Mouse (Mus musculus) adrenal gland, adult 8-10 months (tissue): ENCODE measurements around the gene Arl15. TPM values are rescaled to one million over a fixed set of nuclear protein-coding genes. Genes with fewer than 3 reads are reported as not detected.
A peak's percentile ranks its signal among the peaks of the same experiment; 100 is the strongest.

Source experiments
- DNase-seq: peaks from one replicate; pipeline ENCODE4 v3.0.0; 2022
- total RNA-seq, 4 experiments: library from RNA; stranded (reverse); gene quantifications; 2 replicates each; pipeline ENCODE4 v1.2.4; 2022

Arl15 gene
- total RNA-seq, 4 experiments from 2014 or later, result 30.3 to 36.2 (median 32.6) TPM

DNA sequence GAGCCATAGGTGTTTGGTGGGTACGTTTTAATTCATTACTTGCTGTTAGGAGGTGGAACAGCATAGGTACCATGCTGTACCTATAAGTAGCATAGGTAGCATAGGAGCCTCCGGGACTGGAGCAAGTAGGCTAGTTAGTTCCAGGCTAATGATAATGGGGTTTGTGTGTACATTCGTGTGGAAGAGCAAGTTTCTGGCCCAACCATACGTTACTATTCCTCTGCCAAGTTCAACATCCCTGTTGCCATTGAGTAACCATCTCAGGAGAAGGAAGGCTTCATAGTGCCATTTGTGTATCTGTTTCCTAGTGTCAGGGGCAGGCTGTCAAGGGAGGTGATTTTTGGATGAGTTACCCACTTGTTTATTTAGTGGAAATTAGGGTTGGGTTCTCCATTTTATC lies 141.4 kb downstream of the Arl15 start:
- no peak for DNase-seq

DNA sequence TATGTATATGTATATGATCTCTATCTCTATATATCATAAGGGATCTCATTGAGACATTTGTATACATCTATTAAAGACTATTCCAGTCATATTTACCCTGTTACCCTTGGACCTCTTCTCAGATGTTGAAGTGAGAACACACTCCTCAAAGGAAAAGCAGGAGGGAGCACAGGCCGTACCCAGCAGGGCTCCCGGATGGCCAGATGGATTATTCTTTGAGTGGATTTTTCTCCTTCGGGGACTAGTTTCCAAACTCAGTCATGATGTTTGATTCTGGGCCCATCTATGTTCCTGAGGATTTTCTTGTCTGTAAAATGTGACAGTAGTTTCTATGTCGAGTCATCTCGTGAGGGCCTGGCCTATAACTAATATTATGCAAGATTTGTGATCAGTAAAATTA lies 142.9 kb downstream of the Arl15 start:
- no peak for DNase-seq

DNA sequence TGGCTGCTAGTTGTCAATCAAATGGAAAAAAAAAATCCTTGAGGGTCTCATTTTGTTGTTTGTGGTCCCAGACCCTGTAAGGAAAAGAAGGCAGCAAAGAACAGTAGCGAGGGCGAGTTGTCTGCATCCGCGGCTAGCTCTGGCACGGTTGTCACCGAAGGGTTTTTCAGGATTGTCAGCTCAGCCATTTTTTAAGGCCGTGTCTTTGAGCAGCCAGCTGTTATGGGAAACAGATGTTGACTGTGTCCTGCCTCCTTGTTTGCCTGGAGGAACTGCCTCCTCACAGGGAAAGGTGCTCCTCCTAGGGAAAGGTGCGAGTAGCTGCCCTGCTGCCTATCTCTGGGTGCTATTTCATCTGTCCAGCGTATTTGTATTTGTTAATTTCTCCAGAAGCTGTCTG lies 144.3 kb downstream of the Arl15 start:
- no peak for DNase-seq

DNA sequence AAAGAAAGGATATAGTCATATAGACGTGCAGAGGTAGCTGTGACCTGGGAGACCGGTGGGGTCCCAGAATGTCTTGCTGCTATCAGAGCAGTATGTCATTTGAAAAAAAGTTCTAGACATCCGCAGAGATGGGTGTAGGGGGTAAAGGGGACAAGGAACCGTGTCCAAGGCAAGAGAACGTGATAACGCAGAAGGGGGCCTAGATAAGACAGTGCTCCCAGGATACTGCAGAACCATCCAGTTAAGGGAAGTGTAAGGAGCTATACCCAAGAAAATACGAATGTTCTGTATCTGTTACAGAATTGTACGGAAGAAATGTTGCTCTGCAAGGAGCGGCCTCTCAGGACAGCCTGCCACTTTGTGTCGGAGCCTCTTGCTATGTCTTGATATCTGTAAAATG lies 144.8 kb downstream of the Arl15 start:
- no peak for DNase-seq

DNA sequence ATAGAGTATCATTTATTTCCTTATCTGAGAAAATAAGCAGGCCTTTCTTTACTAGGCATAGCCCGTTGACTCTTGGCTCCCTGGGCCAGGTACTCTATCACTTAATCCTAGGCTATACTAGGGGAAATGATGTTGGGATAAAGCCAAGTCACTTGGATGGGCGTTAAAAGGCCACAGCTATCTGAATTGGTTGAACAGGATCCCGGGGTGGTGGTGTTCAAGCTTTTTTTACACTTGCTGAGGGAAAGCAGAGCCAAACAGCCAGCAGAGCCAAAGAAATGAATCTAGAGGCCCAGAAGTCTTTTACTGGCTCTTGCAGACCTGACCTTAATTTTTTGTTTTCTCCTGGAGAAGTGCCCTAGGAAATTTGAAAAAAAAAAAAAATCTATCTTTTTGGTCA lies 145.4 kb downstream of the Arl15 start:
- DNase-seq, result no peak

DNA sequence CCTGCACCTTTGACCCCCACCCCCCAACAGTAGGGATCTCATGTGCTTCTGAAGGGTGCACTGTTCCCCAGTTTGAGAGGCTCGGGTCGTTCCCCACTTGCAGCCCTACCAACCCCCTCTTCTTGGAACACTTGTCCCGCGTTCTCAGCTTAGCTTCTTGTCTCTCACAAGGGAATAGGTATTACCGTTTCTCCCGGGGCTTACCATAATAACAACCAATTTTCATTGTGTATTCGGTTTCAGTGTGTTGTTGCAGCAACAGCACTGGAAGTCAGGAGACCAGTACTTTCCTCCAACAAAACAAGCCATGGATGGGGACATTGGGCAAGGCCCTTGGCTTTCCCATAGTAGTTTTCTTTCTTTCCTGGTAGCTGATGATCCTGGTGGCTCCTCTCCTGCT lies 145.8 kb downstream of the Arl15 start:
- no peak for DNase-seq

DNA sequence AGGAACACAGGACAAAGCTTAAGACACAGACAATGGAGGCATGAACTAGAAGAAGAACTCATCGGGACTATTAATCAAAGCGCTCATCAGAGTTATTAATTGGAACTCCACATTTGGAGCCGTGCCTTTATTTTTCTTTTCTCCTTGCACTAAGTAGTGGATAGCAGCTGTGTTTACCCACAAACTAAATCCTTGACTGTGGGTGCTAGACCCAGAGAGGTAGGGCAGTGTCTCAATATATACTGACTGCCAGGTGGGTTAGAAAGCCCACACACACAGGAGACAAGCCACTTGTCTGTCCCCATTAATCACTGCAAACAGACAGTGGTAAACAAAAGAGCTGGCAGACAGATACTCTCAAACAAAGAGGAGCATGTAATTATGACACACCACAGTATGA lies 147.6 kb downstream of the Arl15 start:
- DNase-seq, result no peak

DNA sequence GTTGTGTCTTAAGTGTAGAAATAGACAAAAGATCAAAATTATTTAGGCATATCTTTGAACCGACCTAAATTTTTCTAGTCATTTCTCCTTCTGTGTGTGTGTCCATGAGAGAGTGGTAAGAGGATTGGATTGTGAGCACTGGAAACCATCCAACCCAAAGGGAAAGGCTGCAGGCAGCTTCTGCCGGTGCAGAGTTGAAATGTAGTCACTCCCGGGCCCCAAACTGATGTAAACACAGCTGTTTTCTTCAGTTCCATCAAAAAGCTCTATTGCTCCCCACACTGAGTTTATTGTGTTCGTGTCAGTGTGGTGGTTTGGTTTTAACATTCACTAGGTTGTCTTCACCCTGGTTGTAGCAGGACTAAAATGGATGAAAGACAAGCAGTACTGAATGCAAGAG lies 153.2 kb downstream of the Arl15 start:
- DNase-seq, result no peak

DNA sequence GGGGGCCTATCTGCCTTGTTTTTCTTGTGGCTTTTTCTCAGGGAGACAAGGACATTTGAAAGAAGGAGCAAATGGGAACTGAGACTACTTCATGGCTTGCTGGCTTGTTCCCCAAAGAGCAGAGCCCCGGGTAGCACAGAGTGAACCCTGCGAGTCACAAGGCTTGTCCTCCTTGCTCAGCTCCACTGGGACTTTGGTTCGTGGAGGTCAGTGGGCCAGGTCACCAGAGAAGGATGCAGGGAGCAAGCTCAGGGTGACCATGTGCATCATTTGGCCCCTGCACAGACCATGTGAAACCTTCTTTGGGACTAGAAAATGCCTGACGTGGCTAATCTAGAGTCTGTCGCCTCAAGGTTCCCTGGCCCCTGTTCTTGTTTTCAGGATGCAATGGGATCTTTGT lies 155.4 kb downstream of the Arl15 start:
- DNase-seq, result peak; percentile 34

DNA sequence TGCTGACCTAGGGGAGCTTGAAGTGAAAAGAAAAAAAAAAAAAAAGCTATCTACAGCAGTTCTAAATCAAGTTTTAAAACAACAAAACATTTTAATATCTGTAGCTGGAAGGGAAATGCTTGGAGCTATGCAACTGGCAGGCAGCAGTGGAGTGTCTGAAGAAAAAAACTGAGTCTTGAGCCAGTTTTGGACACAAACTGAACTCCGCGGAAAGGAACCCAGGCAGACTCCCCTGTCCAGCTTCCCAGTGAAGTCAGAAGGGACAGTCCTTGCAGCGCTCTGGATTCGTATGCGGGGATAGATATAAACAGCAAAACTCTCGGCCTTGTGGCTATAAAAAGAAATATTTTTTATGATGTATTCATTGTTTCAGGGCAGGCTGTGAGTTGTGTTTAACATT lies 155.8 kb downstream of the Arl15 start:
- DNase-seq, result no peak

DNA sequence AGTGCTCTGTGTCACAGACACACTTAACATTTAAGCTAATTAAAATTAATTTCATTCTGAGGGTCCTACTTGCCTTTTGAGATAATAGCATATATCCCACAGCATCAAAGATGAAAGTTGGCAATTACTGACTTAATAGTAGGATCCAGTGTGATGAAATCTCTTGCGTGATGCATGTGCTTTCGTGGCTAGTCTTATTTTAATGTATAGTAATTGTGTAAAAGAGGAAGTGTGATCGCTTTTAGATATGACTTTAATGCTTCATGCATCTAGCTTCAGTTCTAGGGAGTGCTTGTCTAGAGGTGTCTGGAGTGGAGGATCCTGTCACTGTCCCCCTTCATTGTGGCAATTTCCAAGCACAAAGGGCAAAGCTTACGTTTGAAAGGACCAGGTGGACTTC lies 163.1 kb downstream of the Arl15 start:
- no peak for DNase-seq

DNA sequence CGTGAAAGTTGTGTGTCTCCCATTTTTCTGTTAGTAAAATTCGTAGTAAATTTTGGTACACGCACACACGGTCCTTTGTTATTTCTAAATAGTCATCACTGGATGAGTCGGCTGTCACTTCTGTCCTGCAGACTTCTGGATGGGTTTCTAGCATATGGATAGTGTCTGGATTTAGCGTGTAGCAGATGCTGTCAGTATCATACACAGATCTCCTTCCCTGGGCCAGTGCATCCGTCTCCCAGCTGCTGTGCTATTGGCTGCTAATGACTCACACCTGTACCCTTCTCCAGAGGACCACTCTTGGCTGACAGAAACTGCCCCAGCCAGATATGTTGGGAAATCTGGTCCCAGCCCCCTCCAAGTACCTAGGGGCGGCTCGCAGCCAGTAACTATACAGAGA lies 170.6 kb downstream of the Arl15 start:
- DNase-seq, result no peak

DNA sequence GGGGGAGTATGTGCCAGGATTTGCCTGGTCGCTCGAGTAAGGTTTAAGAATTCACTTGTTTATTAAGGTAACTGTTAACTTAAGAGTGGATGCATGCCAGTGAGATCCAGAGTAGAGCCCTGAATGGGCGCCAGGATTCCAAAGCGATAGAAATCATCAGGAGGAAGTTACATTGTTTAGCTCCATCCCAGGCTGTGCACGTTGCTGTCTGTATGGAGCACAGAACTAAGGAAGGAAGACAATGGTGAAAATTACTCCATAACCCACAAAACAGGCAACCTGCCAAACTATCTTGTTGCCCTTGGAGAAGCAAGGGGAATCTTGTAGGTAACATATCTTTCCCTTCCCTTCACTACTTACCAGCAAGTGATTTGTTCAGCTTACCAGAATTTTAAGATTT lies 176.4 kb downstream of the Arl15 start:
- no peak for DNase-seq

DNA sequence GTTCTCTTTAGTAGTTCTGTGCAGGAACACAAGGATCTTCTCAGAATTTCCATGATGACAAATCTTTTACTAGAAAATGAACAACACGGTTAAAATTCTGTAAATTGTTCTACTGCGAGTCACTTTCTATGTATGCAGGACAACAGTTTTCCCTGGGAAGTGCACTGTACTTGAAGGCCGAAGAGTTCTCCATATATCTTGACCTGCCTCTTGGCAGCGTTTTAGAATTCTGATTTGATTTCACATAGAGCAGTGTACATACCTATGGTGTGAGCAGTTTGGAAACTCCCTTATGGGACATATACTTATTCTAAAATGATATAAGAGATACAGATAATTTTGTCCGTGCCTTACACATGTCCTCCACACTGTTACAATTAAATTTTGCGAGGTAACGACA lies 178.1 kb downstream of the Arl15 start:
- no peak for DNase-seq

DNA sequence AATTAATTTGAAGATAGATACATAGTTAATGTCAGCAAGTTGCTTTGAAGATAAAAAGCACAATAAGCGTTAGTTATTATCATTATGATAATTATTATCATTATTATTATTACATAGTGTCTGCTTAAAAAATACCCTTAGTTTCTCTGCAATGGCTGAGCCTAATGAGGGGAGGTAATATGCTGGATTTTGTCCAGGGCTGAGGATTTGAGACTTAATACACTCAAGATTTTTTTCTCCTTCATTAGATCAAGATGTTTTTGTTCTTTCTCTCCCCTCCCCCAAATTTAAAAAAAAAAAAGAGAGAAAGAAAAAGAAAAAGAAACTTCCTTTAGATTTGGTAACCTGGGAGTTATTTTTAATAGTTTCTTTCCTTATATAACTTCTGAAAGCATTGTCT lies 180.6 kb downstream of the Arl15 start:
- DNase-seq, result no peak

DNA sequence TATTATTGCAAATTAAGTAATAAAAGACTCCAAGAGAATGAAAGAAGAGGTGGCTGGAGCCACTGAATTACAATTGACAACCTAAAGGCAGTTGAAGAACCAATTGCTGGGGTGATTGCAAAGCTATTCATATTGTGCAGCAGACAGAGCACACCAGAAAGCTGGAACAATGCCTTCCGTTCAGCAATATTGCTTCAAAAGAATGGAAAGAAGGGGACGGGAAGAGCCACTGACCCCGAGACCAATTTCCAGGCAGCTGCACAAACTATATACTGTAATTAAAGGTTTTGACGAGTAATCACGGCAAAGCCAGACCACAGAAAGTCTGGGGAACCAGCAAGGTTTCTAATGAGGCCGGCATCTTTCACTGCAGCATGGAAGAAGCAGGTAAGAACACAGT lies 181.4 kb downstream of the Arl15 start:
- DNase-seq, result no peak

DNA sequence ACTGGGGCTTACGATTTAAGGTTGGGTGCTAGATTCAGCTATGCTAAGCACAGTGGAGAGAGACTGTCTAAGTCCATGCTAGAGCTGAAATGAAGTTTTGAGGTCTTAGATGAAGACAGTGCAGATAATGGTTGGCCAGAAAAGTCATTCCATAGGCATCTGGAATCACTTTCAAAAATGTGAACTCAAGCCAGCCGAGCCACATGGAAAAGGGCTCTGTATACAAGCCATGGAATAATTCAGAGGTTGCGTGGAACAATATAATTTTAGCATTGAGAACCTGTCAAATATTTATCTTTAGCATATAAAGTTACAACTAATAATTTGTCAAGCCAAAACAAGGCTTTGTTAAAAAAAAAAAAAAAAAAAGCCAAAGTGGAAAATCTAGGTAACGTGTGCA lies 182.6 kb downstream of the Arl15 start:
- no peak for DNase-seq

DNA sequence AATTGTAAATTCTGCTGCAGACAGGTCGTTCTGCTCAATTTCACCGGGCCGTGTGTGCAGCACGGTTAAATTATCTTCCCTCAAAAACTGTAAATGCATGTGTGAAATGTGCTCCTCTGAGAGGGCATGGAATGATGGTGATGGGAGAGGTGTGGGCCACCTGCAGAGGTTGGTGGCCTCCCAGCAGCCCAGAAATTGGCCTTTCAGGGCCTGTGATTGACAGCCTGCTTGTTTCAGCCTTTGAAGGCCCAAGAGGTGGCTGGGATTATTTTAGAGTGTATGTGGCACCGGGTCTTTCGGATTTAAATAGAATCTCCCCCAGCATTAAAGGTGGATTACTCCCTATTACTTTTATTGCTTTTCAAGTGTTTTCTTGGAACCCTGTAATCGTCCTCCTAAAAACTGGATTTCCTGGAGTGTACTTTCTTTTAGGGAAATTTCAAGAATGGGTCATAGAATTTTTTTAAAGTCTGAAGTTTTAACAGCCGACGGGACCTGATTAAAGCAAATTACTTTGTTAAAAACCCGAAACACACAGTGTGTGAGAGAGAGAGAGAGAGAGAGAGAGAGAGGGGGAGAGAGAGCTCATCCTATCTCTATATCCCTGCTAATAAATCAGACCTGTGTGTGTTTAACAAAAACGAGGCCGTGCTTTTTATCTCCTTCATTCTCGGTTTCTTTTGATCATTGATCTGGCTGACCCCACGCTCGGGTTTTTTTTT lies 186.6 kb downstream of the Arl15 start:
- no peak for DNase-seq

DNA sequence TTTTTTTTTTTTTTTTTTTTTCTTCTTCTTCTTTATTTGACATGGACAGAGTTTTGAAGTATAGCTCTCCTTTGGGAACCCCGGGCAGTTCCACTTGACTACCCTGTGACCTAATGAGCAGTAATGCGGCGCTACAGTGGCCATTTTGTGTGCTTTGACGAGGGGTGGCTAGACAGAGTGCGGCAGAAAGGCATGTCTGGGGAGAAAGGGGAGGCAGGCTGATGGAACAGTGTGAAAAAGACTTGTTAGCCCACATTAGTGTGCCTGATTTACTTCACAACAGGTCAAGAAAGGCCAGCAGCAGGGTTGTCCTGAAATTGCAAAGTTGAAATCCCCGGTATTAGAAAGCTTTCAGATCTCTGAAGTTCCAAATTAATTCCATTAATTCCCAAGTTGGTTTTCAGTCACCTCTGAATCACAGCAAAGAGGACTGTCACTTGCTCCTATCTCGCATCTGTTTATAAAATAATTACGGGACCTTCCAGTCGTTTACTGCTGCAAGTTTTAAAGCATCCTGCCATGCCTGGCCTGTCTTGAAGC lies 187.2 kb downstream of the Arl15 start:
- no peak for DNase-seq

DNA sequence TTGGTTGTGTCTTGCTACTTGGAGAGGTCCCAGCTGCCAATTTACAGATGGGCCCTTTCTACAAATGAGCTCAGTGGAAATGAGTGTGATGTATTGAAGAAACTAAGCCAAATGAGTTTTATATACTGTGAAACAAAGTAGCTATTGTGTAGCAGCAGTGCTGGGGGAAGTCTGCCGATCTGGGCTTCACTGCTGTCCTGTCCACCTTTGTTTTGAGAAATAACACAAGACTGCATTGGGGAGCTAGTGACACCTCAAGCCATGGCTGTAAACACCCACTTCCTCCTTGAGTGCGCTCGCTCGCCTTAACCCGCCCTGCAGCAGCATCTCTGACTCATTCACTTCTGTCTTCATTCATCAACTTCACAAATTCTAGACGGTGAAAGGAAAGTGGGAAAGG lies 189.3 kb downstream of the Arl15 start:
- no peak for DNase-seq

DNA sequence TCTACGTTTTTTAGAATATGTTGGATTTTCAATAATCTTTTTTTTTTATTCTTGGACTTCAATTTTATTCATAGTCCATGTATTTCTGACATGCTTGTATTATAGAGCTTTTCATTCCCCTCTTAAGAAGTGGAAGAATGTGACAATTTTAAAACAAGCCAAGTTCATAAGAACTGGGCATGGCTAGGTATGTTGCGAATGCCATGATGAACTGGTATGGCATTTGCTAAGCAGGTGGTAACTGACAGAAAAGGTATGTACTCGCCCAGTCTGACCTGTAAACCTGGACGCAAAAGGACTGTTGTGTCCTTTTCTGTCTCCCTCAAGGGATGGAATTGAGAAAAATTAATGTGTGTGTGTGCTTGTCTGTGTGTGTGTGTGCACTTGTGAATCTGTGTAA lies 190.2 kb downstream of the Arl15 start:
- DNase-seq, result no peak

DNA sequence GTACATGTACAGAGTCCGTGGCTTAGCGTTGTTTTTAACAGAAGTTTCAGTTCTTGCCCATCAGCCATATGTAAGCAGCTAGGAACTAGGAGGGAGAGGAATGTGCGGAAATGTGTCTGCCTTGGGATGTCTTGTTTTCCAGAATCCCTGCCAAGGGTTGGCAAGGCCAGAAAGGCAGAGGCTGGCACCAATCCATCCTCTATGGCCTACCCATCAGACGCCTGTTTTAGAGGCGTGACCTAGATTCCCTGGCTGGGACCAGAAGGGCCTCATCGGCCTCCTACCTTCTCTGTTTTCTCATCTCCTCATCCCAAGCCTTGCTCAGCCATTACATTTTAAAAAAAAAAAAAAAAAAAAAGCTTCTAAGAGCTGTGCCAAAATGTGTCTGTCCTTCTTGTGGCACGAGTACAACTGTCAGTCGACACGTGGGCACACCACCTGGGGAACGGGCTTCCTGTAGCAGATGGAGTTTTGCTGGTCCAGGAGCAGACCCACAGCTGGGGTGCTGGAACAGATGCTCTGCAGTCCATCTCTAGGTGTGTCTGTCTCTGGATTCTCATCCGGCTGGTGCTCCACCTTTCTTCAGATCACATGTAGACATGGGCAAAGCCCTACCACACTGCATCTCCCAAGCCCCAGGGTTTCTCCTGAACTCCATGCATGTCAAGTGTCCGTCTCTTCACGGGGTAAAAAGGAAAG lies 192.7 kb downstream of the Arl15 start:
- DNase-seq, result peak; percentile 71

DNA sequence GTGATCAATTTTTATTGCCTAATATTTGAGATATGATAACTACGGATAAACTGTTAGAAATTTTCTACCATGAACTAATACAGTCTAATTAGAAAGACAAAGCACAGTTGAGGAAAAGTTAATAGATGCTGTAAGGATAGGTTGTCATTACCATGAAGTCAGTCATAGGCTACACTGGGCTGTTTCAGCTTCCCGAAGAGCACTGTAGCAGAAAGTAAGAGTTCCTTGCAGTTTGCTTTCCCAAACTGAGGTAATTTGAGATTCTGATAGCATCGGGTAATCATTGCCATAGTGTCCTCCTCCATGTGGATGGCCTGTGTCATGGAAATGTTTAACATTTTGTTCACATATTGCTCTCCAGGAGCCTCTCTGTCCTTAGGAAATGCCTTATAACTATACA lies 195.9 kb downstream of the Arl15 start:
- DNase-seq, result no peak

DNA sequence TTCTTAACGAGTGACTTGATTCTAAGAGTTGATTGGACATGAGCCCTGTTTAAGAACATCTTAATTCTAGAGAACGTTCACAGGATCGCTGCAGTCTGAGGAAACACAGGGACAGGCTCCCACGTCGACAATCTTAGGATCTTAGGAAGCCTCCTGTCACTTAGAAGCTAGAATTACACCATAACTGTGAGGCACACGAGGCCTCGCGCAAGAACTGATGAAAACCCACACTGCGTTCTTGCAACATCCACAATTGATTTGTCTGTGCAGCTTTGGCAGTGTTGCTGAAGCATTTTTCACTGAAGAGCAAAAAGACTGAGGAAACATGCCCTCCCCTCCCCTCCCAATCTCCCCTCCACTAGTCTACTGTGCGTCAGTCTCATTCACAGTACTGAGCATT lies 196.4 kb downstream of the Arl15 start:
- DNase-seq, result peak; percentile 13
